Mouse (Mus musculus) brain, embryonic 14.5 days (tissue): Measurements from ENCODE around the gene Snca. TPM values are rescaled to one million over a fixed set of nuclear protein-coding genes. Genes with fewer than 3 reads are reported as not detected.
"Not testable (repeated sequence)": the region's sequence is repeated elsewhere in the genome, so short reads cannot be mapped to it uniquely, and the experiment has no call there.

ENCODE experiments used
- DNase-seq: peaks from one replicate; pipeline ENCODE4 v3.0.0-alpha.2; 2011; ENCODE audit warnings: low read depth
- CTCF ChIP-seq: fragments of 200-500 bp; IDR thresholded peaks from 2 replicates; pipeline ENCODE4 v1.5.1; 2012; ENCODE audit warnings: inconsistent platforms, mild to moderate bottlenecking, moderate library complexity, borderline replicate concordance; ENCODE audit not compliant: insufficient read depth, insufficient read length; ENCODE audit errors: extremely low read depth
- POLR2A ChIP-seq: fragments of 200-500 bp; IDR thresholded peaks from 2 replicates; pipeline ENCODE4 v1.6.1; 2012; ENCODE audit warnings: mild to moderate bottlenecking, inconsistent platforms, borderline replicate concordance; ENCODE audit not compliant: poor library complexity, insufficient read depth, insufficient read length, severe bottlenecking; ENCODE audit errors: extremely low read depth
- polyA plus RNA-seq: library from polyadenylated mRNA; depleted of rRNA; stranded (reverse); fragments of >200 nt; gene quantifications from 2 replicates; pipeline ENCODE4 v1.2.3, GENCODE M21; 2012

The Snca gene
- polyA plus RNA-seq, 1 experiment: 75.1 TPM

DNA sequence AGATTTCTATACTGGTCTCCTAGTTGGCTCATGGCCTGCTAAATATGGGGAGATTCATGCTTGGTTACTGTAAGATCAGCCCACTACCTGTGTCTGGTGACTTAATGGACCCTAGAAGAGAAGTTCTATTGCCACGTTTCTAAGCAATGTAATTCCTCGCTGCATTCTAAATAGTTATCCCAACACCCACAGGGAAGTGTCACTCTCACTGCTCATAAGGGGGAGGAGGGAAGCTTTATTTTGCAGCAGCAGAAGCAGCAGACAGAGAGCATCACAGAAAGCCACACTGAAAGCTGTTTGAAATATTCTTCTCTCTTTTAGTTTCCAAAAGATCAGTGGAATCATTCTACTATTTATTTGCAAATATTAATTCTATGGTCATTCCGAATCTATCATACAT lies 64.0 kb downstream of the Snca start:
- TF ChIP-seq CTCF (no peak), POLR2A (no peak)
- no peak for DNase-seq

DNA sequence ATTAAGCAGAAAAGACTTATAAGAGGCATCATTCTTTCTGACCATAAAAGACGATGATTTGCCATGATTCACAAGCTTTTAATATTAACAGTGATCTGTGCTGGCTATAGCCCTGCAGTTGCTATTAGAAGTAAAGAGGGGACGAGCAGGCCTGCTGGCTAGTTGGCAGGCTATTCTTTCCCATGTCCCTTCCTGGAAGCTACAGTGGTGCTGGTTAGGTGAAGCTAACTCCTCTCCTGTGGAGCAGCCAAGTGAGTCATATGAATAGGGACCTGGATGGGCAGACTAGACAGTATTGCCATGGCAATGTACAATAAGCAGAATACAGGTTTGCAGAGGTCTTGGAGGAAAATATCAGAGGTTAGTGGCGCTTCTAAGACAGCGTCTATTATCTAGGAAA lies 66.8 kb downstream of the Snca start:
- TF ChIP-seq POLR2A (no peak), CTCF (no peak)
- DNase-seq: no peak

DNA sequence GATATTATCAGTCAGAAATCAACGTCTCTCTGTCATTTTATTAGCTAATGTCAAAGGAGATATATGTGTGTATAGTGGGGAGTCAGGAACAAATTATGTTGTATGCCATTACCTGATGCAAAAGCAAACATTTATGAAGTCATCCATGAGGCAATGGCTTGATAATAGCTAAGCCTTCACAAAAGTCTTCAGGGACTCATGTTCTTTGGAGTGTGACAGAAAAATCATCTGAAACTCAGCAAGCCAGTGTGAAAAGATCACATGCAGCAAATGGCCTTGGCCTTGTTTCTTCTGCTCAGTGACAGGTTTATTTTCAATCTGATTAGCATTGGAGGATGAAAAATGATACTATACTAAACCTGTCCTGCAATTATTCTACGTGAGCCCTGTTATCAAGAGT lies 67.9 kb downstream of the Snca start:
- TF ChIP-seq CTCF (no peak), POLR2A (no peak)
- DNase-seq: peak; percentile 25

DNA sequence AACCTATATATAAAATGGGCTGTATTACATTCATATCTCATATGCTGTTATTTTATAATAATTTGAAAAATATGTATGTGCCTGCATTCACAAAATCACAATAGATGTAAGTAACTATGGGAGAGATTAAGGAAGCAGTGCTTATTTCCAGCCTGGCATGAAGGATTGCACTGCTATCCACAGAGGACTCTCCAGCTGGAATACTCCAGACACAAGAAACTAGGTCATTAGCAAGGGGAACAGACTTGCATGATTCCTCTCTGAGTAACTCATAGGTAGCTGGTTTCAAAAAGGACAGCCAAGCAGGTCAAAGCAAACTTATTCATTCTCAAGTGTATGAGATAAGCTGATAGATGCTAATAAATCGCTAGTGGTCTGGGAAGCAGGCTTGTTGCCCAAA lies 74.7 kb downstream of the Snca start:
- DNase-seq: no peak
- no peak for TF ChIP-seq POLR2A
- TF ChIP-seq CTCF: no peak

DNA sequence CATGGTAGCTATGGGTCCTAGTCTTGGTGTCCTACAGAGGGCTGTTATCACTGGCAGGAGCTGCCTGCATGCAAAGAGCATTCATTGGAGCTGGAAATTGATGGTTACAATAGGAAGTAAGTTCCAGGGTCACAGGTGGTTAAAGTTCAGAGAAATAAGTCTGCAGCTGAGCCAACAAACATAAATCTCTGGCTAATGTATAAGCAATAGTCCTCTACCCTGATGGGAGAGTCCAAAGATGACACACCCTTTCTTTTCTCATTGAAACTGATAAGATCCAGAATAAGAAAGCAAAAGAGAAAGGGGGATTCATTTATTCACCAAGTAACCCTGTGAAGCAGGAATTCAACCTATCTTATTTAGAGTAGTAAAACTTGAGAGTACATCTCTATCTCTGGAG lies 83.7 kb downstream of the Snca start:
- DNase-seq: no peak
- TF ChIP-seq POLR2A (no peak), CTCF (no peak)

DNA sequence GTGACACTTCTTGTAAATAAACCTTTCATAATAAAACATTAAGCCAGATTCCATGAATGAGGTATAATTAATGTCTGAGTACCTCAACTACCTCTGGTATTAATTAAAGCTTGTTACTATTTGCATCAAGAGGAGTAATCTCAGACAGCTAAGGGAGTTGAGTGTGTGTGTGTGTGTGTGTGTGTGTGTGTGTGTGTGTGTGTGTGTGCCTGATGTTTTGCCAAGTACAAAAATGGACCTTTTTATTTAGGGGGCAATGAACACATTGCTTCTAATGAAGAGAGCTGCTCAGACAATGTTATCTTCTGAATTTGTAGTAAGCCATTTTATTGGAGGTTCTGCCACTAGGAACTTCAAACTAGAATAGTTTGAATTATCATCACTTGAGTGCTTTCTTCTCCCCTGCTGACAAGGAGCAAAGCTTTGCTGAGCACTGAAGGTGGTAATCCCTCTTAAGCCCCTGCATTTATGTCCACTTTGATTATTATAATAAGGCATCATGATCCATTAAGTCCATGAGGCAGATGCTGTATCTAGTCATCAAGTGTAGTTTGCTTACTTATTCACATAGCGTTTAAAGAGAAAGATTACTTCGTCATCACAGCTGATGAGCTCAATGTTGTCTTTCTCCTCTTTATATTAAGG lies 88.1 kb downstream of the Snca start:
- TF ChIP-seq CTCF (no peak), POLR2A (no peak)
- peak; percentile 49 for DNase-seq

DNA sequence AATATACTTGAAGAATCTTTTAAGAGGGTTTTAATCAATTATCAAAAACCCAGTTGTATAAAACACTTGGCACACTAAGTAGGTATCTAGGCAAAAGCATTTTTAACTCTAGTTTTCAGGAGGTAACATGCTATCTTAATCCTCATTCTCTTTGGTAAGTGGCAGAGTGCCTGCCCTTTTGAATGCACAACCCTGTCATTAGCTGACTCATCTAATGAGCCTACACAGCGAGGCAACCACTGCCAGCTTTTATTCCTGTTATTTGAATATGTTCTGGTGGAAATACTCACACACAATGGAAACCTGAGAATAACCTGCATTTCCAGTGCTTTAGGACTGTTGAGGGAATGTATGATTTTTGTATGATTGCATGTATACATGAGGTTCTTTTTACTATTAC lies 89.9 kb downstream of the Snca start:
- peak; percentile 55 for DNase-seq
- TF ChIP-seq POLR2A (no peak), CTCF (no peak)

DNA sequence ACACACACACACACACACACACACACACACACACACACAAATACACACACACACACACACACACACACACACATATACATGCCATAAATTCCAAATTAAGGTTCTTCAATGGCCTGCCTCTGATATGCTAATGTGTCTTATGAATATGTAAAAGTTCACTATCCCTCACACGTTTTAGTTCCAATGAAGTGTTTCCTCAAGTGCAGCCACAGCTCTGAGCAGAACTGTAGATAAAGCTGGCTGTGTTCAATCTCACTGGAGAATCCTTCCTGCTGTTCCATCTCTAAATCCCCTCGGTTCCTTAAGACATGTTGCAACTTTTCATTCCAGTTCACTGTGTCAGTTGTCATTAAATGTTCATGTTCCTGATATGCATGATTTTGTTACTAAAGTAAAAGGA lies 98.5 kb downstream of the Snca start:
- peak; percentile 33 for DNase-seq
- TF ChIP-seq POLR2A (no peak), CTCF (no peak)

DNA sequence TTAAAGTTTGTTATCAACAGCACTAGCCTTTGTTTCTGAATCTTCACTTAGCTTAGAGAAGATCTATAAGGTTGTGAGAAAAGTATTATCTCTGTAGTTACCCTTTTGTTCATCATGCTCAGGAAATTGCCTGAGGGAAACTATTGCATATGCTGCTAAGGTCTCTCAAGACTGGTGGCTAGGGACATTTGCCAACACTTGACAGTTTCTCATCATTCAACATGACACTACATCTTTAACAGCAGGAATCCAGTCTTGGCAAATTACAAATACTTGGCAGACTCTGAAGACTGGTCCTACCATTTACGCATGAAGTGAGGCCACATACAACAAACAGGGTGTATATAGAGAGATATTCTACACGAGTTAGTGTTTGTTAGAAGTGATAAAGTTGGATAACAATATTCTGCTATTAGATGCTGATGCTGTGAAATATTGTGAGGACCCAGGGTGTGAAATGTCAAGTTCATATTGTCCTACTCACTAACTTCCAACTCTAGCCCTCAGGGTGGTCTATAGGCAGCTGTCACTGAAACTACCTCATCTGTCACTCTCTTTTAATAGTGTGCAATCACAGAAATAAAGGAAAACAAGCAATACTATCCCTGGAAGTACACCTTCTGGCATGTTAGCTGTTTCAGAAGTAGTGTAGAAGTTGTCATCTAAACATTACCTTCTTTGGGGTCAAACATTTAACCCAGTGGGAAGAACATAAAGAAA lies 105.4 kb downstream of the Snca start:
- DNase-seq: peak; percentile 71
- TF ChIP-seq POLR2A: no peak
- no peak for TF ChIP-seq CTCF

DNA sequence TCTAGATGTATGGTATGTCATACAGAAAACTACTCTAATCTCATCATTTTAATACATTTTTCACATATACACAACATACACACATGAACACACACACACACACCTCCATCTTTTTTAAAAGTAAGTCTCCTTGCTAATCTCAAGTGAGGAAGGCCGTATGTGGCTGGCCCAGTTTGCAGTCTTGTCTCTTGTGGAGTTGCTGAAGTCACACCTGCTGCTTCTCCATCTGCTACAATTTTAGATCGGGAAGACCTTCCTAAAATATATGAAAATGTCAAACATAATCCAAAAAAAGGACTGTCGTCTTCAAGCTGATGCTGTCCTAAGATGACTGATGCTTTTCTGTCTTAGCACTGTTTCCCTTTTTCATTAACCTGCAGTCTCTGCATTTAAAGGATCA lies 112.1 kb downstream of the Snca start:
- TF ChIP-seq POLR2A: no peak
- TF ChIP-seq CTCF: no peak
- DNase-seq: peak; percentile 18

DNA sequence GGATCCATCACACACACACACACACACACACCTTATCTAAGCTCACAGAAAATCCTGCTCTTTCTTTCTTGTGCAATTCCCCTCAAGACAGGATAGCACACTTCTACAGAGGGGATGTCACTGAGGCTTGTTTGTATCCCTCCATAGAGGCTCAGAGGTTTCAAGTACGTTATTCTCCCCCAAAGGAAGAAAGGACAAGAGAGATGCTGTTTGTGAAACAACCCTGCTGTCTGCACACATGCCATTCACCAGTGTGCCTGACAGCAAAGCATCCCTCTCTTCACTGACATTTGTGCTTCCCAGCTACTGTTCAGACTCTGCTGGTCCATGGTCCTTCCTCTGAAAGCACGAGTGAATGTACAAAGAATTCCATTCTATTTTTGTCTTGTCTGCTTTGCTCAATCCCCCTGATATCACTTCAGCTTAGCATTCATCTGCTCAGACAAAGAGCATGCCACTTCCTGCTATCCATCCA lies 119.6 kb downstream of the Snca start:
- DNase-seq: peak; percentile 58
- no peak for TF ChIP-seq POLR2A
- TF ChIP-seq CTCF: no peak

DNA sequence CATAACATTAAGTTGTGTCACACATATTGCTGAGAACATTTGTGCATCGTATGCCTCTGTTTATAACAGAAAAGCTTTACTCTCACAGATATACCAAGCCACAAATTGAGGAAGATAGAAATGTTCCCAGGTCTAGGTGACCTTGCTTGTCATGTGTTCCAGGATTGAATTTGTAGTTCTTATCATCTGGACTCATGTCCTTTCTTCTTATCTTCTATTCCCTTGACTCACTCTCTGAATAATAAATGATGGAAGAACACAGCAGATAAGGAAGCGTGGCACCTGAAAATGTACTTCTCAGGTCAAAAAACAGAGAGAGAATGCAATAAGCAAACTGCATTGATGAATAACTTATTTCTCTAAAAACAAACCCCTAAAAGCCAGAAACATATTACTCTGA lies 131.6 kb downstream of the Snca start:
- DNase-seq: no peak
- no peak for TF ChIP-seq CTCF
- TF ChIP-seq POLR2A: no peak

DNA sequence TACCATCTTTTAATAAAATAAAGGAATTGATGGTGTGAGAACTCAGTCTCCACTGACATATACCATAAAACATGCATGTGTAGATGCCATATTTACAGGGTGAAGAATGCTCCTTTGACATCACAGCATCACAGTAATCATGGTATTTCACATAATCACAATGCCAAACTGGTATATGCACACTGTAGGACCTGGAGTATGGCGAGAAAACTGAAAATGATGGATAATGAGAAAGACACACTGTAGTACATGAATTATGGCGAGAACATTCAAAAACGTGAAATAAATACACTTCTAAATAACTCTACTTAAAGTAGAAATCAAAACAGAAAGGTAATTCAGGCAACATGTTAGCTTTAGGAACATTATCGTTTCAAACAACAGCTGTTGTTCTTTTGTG lies 142.6 kb downstream of the Snca start:
- DNase-seq: not testable (repeated sequence)
